ENCODE assay signal across 8 mouse cellular contexts in the genomic region with DNA sequence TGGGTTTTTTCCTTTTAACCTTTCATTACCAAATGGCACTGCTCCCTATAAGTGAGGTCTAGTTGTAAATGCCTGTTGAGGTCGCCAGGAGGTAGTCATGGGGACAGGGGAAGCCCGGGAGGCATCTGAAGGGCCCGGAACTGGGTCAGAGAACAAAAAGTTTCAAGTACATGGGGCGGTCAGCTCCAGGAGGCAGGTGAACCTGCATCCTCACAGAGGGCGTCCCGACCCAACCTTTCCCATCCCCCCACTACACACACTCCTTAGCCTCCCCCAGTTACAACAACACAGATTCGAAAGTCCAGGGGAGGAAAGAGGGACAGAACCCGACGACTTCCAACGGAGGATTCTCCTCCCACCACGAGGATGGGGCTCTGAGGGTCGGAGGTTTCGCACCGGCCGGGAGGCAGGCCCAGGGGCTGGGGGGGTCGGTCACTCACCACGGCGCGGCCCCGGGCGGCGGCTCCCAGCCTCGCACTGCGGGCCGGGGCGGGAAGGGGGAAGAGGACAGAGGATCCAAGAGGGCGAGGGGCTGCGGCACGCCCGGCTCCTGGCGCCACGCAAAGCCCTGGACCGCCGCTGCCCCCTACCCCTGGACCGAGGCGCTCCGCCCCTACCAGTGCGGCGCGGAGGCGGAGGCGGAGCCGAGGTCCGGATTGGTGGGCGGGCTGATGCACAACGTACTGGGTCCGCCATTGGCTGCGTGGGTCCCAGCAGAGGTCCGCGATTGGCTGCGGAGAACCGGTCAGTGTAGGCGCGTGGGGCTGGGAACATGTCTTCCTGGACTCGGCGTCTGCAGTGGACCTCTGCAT. TPM values are rescaled to one million over a fixed set of nuclear protein-coding genes. Genes with fewer than 3 reads are reported as not detected.
DNase-seq lines count a peak whose midpoint lies in the region; ATAC-seq and TF ChIP-seq lines count a peak whose summit lies in the region.

No protein-coding gene starts in this region.

- no peak for TF ChIP-seq CTCF in G1E (IDR thresholded peaks at IDR 0.05; ENCODE audit: low read depth, low read length)
- TF ChIP-seq CTCF in cerebellum, adult 2 months (IDR thresholded peaks at IDR 0.05; ENCODE audit: borderline replicate concordance, insufficient read depth, low read depth, low read length): no peak
- no peak for TF ChIP-seq CTCF in testis, adult 2 months (IDR thresholded peaks at IDR 0.05; ENCODE audit: control insufficient read depth, insufficient read depth, insufficient replicate concordance, low read depth, low read length)

- peak overlapping the region; percentile 98 for H3K9ac ChIP-seq in forebrain, embryonic 16.5 days (replicated peaks; ENCODE audit: low read depth, low read length)
- peak overlapping the region; percentile 88 for H3K9ac ChIP-seq in neural tube, embryonic 14.5 days (replicated peaks; ENCODE audit: low read depth, low read length)

- peak; percentile 81 for TF ChIP-seq POLR2A in cerebellum, adult 2 months (IDR thresholded peaks at IDR 0.05; ENCODE audit: borderline replicate concordance, insufficient read depth, low read length)
- TF ChIP-seq POLR2A in testis, adult 2 months (IDR thresholded peaks at IDR 0.05; ENCODE audit: control insufficient read depth, low read depth, low read length): peak; percentile 68

- peak overlapping the region; percentile 91 for H3K4me3 ChIP-seq in G1E (ENCODE audit: low read depth, low read length)
- H3K4me3 ChIP-seq in cerebellum, adult 2 months (replicated peaks; ENCODE audit: insufficient read depth, low read depth, low read length): peak overlapping the region; percentile 86
- peak overlapping the region; percentile 99 for H3K4me3 ChIP-seq in forebrain, embryonic 16.5 days (replicated peaks; ENCODE audit: low read length)
- H3K4me3 ChIP-seq in neural tube, embryonic 14.5 days (ENCODE audit: low read depth, low read length): peak overlapping the region; percentile 99
- peak overlapping the region; percentile 88 for H3K4me3 ChIP-seq in testis, adult 2 months (ENCODE audit: control insufficient read depth, low read depth, low read length)

- peak; percentile 99 for ATAC-seq in G1E (ENCODE audit: extremely low read depth, insufficient number of reproducible peaks, low FRiP score, poor library complexity, severe bottlenecking)
- peak; percentile 100 for ATAC-seq in forebrain, embryonic 16.5 days
- ATAC-seq in neural tube, embryonic 14.5 days (ENCODE audit: low read depth): peak; percentile 100

- peak overlapping the region; percentile 92 for H3K4me2 ChIP-seq in forebrain, embryonic 16.5 days (ENCODE audit: low read length)
- peak overlapping the region; percentile 70 for H3K4me2 ChIP-seq in neural tube, embryonic 14.5 days (ENCODE audit: low read depth, low read length)

- WGBS in cerebellum, adult 2 months: under 1% methylated on average over 55 of the region's 56 CpGs
- WGBS in forebrain, embryonic 16.5 days: under 1% methylated on average over 47 of the region's 56 CpGs
- under 1% methylated on average over 48 of the region's 56 CpGs for WGBS in neural tube, embryonic 14.5 days

- peak; percentile 98 for DNase-seq in G1E (ENCODE audit: low spot score)
- DNase-seq in cerebellum, adult 2 months: peak; percentile 94 to 95
- peak; percentile 89 to 91 for DNase-seq in heart, postnatal 36 days
- DNase-seq in layer of hippocampus, adult 18-20 months (ENCODE audit: low spot score in 2 of 2): peak; percentile 87 to 96
- peak; percentile 93 to 94 for DNase-seq in lung, adult 18-20 months

- no peaks in the 10 kb centered on the region for H3K36me3 ChIP-seq in G1E (replicated peaks)
- no peaks in the 10 kb centered on the region for H3K36me3 ChIP-seq in forebrain, embryonic 16.5 days (ENCODE audit: control insufficient read depth, insufficient read depth)
- no peaks in the 10 kb centered on the region for H3K36me3 ChIP-seq in neural tube, embryonic 14.5 days (ENCODE audit: control insufficient read depth, insufficient read depth, low read length)
- H3K36me3 ChIP-seq in testis, adult 2 months (ENCODE audit: control insufficient read depth, insufficient read depth, low read length): no peaks in the 10 kb centered on the region

- H3K27ac ChIP-seq in cerebellum, adult 2 months (ENCODE audit: insufficient read depth, low read length): peak overlapping the region; percentile 60; the same call in 1 of the 2 replicates
- peak overlapping the region; percentile 67 for H3K27ac ChIP-seq in forebrain, embryonic 16.5 days (ENCODE audit: low read length)
- H3K27ac ChIP-seq in neural tube, embryonic 14.5 days (ENCODE audit: low read depth, low read length): peak overlapping the region; percentile 81
- peak overlapping the region; percentile 76 for H3K27ac ChIP-seq in testis, adult 2 months (ENCODE audit: control insufficient read depth, insufficient read depth, low read depth, low read length)

- intact Hi-C loops in heart, postnatal 36 days (cut with DNase I): loop anchor here (5.0 kb wide), 1 partner anchor 224 kb away; no protein-coding TSS in a partner anchor

- peaks cover 25% of the 10 kb centered on the region for H3K4me1 ChIP-seq in G1E (ENCODE audit: insufficient read depth, low read depth, low read length)
- no peaks in the 10 kb centered on the region for H3K4me1 ChIP-seq in cerebellum, adult 2 months (ENCODE audit: control insufficient read depth, insufficient read depth, low read length)
- peaks cover 8% of the 10 kb centered on the region for H3K4me1 ChIP-seq in forebrain, embryonic 16.5 days (replicated peaks; ENCODE audit: control insufficient read depth, insufficient read depth, low read length)
- peaks cover 3% of the 10 kb centered on the region; the same call in 1 of the 2 replicates for H3K4me1 ChIP-seq in neural tube, embryonic 14.5 days (ENCODE audit: control insufficient read depth, insufficient read depth, low read length)
- peaks cover 3% of the 10 kb centered on the region for H3K4me1 ChIP-seq in testis, adult 2 months (ENCODE audit: control insufficient read depth, insufficient read depth, low read length)

- H3K27me3 ChIP-seq in G1E (ENCODE audit: insufficient read depth, low read length): no peaks in the 10 kb centered on the region
- H3K27me3 ChIP-seq in cerebellum, adult 2 months (ENCODE audit: control insufficient read depth, insufficient read depth, low read length): no peaks in the 10 kb centered on the region
- no peaks in the 10 kb centered on the region for H3K27me3 ChIP-seq in forebrain, embryonic 16.5 days (replicated peaks; ENCODE audit: control insufficient read depth, insufficient read depth, low read length)
- no peaks in the 10 kb centered on the region for H3K27me3 ChIP-seq in neural tube, embryonic 14.5 days (ENCODE audit: control insufficient read depth, insufficient read depth, low read length)
- H3K27me3 ChIP-seq in testis, adult 2 months (ENCODE audit: control insufficient read depth, insufficient read depth, low read length): no peaks in the 10 kb centered on the region

- no peaks in the 10 kb centered on the region for H3K9me3 ChIP-seq in G1E (replicated peaks)
- H3K9me3 ChIP-seq in forebrain, embryonic 16.5 days (ENCODE audit: control insufficient read depth, low read length): no peaks in the 10 kb centered on the region
- H3K9me3 ChIP-seq in neural tube, embryonic 14.5 days (ENCODE audit: control insufficient read depth, low read length): no peaks in the 10 kb centered on the region

RNA-seq across cellular contexts. Expression of gene Homez, which starts 7.1 kb away (rescaled TPM):
- 9.2 and 10.0 TPM in 2 replicates for total RNA-seq in G1E (2014; fragmentation: Nextera tagmentation)
- 8.1 and 8.4 TPM in 2 replicates for total RNA-seq in G1E (2017)
- polyA plus RNA-seq in G1E (2012): 1.2 and 1.3 TPM in 2 replicates
- polyA plus RNA-seq in cerebellum, adult 2 months (2012; rRNA removed): 12.0 and 12.4 TPM in 2 replicates
- 12.1 and 13.4 TPM in 2 replicates for polyA plus RNA-seq in forebrain, embryonic 16.5 days (2015; fragmentation: Nextera tagmentation; extraction: Ambion mirVana)
- 1 to 10 TPM; 5.2 to 8.8 TPM for total RNA-seq in heart, postnatal 36 days (2021)
- 10 to 100 TPM; 22.7 to 22.8 TPM for total RNA-seq in layer of hippocampus, adult 18-20 months (2021)
- 10.0 and 11.7 TPM in 2 replicates for polyA plus RNA-seq in neural tube, embryonic 14.5 days (2014; fragmentation: Nextera tagmentation; extraction: Ambion mirVana)
- 94.0 and 97.4 TPM in 2 replicates for polyA plus RNA-seq in testis, adult 2 months (2012; rRNA removed)

RNA-seq across cellular contexts. Expression of gene Ppp1r3e, which starts 13.6 kb away (rescaled TPM):
- total RNA-seq in G1E (2014; fragmentation: Nextera tagmentation): 3.6 and 8.7 TPM in 2 replicates
- total RNA-seq in G1E (2017): 0.64 and 0.87 TPM in 2 replicates
- polyA plus RNA-seq in G1E (2012): 1.2 TPM in 2 replicates
- polyA plus RNA-seq in cerebellum, adult 2 months (2012; rRNA removed): 21.6 and 22.1 TPM in 2 replicates
- 1.7 and 2.6 TPM in 2 replicates for polyA plus RNA-seq in forebrain, embryonic 16.5 days (2015; fragmentation: Nextera tagmentation; extraction: Ambion mirVana)
- total RNA-seq in heart, postnatal 36 days (2021): 1 to 10 TPM; 2.6 to 2.9 TPM
- 10 to 100 TPM; 19.3 to 19.7 TPM for total RNA-seq in layer of hippocampus, adult 18-20 months (2021)
- 3.8 and 7.2 TPM in 2 replicates for polyA plus RNA-seq in neural tube, embryonic 14.5 days (2014; fragmentation: Nextera tagmentation; extraction: Ambion mirVana)
- polyA plus RNA-seq in testis, adult 2 months (2012; rRNA removed): 5.4 TPM in 2 replicates

RNA-seq across cellular contexts. Expression of gene Bcl2l2, which starts 19.5 kb away (rescaled TPM):
- 9.9 and 10.6 TPM in 2 replicates for total RNA-seq in G1E (2014; fragmentation: Nextera tagmentation)
- total RNA-seq in G1E (2017): 12.7 and 14.0 TPM in 2 replicates
- polyA plus RNA-seq in G1E (2012): 25.2 and 36.3 TPM in 2 replicates
- polyA plus RNA-seq in cerebellum, adult 2 months (2012; rRNA removed): 113 TPM in 2 replicates
- polyA plus RNA-seq in forebrain, embryonic 16.5 days (2015; fragmentation: Nextera tagmentation; extraction: Ambion mirVana): 3.5 TPM in 2 replicates
- 10 to 100 TPM; 42.1 to 43.4 TPM for total RNA-seq in heart, postnatal 36 days (2021)
- total RNA-seq in layer of hippocampus, adult 18-20 months (2021): 100 to 1,000 TPM; 121 to 124 TPM
- polyA plus RNA-seq in neural tube, embryonic 14.5 days (2014; fragmentation: Nextera tagmentation; extraction: Ambion mirVana): 4.8 and 5.3 TPM in 2 replicates
- 29.4 and 31.2 TPM in 2 replicates for polyA plus RNA-seq in testis, adult 2 months (2012; rRNA removed)

RNA-seq across cellular contexts. Expression of gene Gm20521, which starts 19.5 kb away (rescaled TPM):
- 5.5 TPM in 1 of 2 replicates, not detected in the other for total RNA-seq in G1E (2014; fragmentation: Nextera tagmentation)
- total RNA-seq in G1E (2017): 1.2 and 2.1 TPM in 2 replicates
- polyA plus RNA-seq in G1E (2012): 3.0 and 4.0 TPM in 2 replicates
- 0.34 TPM in 1 of 2 replicates, not detected in the other for polyA plus RNA-seq in cerebellum, adult 2 months (2012; rRNA removed)
- polyA plus RNA-seq in forebrain, embryonic 16.5 days (2015; fragmentation: Nextera tagmentation; extraction: Ambion mirVana): not detected in 2 replicates
- total RNA-seq in heart, postnatal 36 days (2021): 1 to 10 TPM; 3.5 to 6.6 TPM
- total RNA-seq in layer of hippocampus, adult 18-20 months (2021): 1 to 10 TPM in 1 of 2 experiments, under 1 TPM in 1; 0.45 to 7.3 TPM
- polyA plus RNA-seq in neural tube, embryonic 14.5 days (2014; fragmentation: Nextera tagmentation; extraction: Ambion mirVana): not detected in 2 replicates
- polyA plus RNA-seq in testis, adult 2 months (2012; rRNA removed): 2.0 and 2.2 TPM in 2 replicates

RNA-seq across cellular contexts. Expression of gene Pabpn1, which starts 28.6 kb away (rescaled TPM):
- total RNA-seq in G1E (2014; fragmentation: Nextera tagmentation): 190 and 193 TPM in 2 replicates
- total RNA-seq in G1E (2017): 118 and 142 TPM in 2 replicates
- 387 and 490 TPM in 2 replicates for polyA plus RNA-seq in G1E (2012)
- polyA plus RNA-seq in cerebellum, adult 2 months (2012; rRNA removed): 413 and 433 TPM in 2 replicates
- 122 and 150 TPM in 2 replicates for polyA plus RNA-seq in forebrain, embryonic 16.5 days (2015; fragmentation: Nextera tagmentation; extraction: Ambion mirVana)
- total RNA-seq in heart, postnatal 36 days (2021): 10 to 100 TPM; 45.8 to 51.0 TPM
- 100 to 1,000 TPM; 227 to 252 TPM for total RNA-seq in layer of hippocampus, adult 18-20 months (2021)
- polyA plus RNA-seq in neural tube, embryonic 14.5 days (2014; fragmentation: Nextera tagmentation; extraction: Ambion mirVana): 149 and 176 TPM in 2 replicates
- 341 and 429 TPM in 2 replicates for polyA plus RNA-seq in testis, adult 2 months (2012; rRNA removed)

Comparison
In these comparisons a context has a peak if more than half of its experiments do, and no peak if none do; other contexts are left out.
1. Peak in every context shown above with its lines: DNase-seq, ATAC-seq, H3K4me3 ChIP-seq and H3K27ac ChIP-seq.